Mouse (Mus musculus) CH12.LX (cell line): ENCODE measurements around the gene Ccs. TPM values are rescaled to one million over a fixed set of nuclear protein-coding genes. Genes with fewer than 3 reads are reported as not detected.

Source experiments
- DNase-seq: peaks from one replicate; pipeline ENCODE4 v3.0.0-alpha.2; 2013; ENCODE audit errors: extremely low read depth
- H3K27ac ChIP-seq: 2 replicates; pipeline ENCODE4 v1.5.1; 2012; ENCODE audit warnings: low read depth, mild to moderate bottlenecking, control low read depth, moderate library complexity; ENCODE audit not compliant: insufficient read depth
- H3K27me3 ChIP-seq: replicated peaks from 2 replicates; pipeline ENCODE3; 2012; ENCODE audit warnings: inconsistent platforms
- H3K36me3 ChIP-seq, 2 experiments: replicated peaks in 1 of 2; 2 replicates each; pipeline versions ENCODE3 to v1.6.1; 2012; ENCODE audit warnings: inconsistent platforms in 1 of 2, low read length in 1 of 2, mild to moderate bottlenecking in 1 of 2, mixed read lengths in 1 of 2, moderate library complexity in 1 of 2; ENCODE audit not compliant: control insufficient read depth in 1 of 2, insufficient read depth in 1 of 2
- H3K4me1 ChIP-seq, 2 experiments: 2 replicates each; pipeline ENCODE4 v1.6.1; 2012; ENCODE audit warnings: inconsistent platforms in 1 of 2, moderate library complexity in 1 of 2; ENCODE audit not compliant: insufficient read depth in 2 of 2, control insufficient read depth in 1 of 2
- H3K4me2 ChIP-seq: 2 replicates; pipeline ENCODE4 v1.6.1; 2012; ENCODE audit warnings: low read depth, mild to moderate bottlenecking, control low read depth; ENCODE audit not compliant: poor library complexity, insufficient read depth, severe bottlenecking
- H3K4me3 ChIP-seq, 3 experiments: fragments of 150-350 bp in 1 of 3; sonication (generic) in 1 of 3; replicated peaks in 1 of 3; 2 replicates each; pipeline versions ENCODE3 to v1.5.1; 2011 to 2012; ENCODE audit warnings: low read depth in 2 of 3, low read length in 2 of 3, mild to moderate bottlenecking in 2 of 3, moderate library complexity in 2 of 3, control low read depth in 1 of 3, improper control_type of control experiment in 1 of 3, inconsistent platforms in 1 of 3, mixed read lengths in 1 of 3; ENCODE audit not compliant: poor library complexity in 1 of 3
- H3K79me2 ChIP-seq: replicated peaks from 2 replicates; pipeline ENCODE4 v1.6.1; 2012; ENCODE audit warnings: mild to moderate bottlenecking, moderate library complexity; ENCODE audit not compliant: control insufficient read depth, poor library complexity, insufficient read depth, severe bottlenecking; ENCODE audit errors: extremely low read depth
- H3K9ac ChIP-seq: 2 replicates; pipeline ENCODE4 v1.6.1; 2012; ENCODE audit warnings: low read depth, mild to moderate bottlenecking, control low read depth, moderate library complexity; ENCODE audit not compliant: insufficient read depth
- H3K9me3 ChIP-seq: replicated peaks from 2 replicates; pipeline ENCODE3; 2012; ENCODE audit warnings: low read length, inconsistent platforms, mixed read lengths
- BHLHE40 ChIP-seq: IDR thresholded peaks from 2 replicates; pipeline ENCODE4 v1.6.1; 2011; ENCODE audit warnings: mild to moderate bottlenecking, low read depth, low read length, improper control_type of control experiment
- CHD2 ChIP-seq: IDR thresholded peaks from 2 replicates; pipeline ENCODE4 v1.6.1; 2011; ENCODE audit warnings: low read length, improper control_type of control experiment
- CTCF ChIP-seq, 2 experiments: IDR thresholded peaks in 1 of 2; conservative IDR thresholded peaks in 1 of 2; 2 replicates each; pipeline ENCODE4 v1.5.1; 2011 to 2012; ENCODE audit warnings: low read depth in 2 of 2, low read length in 2 of 2, improper control_type of control experiment in 1 of 2, inconsistent platforms in 1 of 2, mild to moderate bottlenecking in 1 of 2, moderate library complexity in 1 of 2
- E2F4 ChIP-seq: IDR thresholded peaks from 2 replicates; pipeline ENCODE4 v1.6.1; 2011; ENCODE audit warnings: low read depth, low read length, improper control_type of control experiment; ENCODE audit not compliant: insufficient replicate concordance
- EP300 ChIP-seq: IDR thresholded peaks from 2 replicates; pipeline ENCODE4 v1.6.1; 2011; ENCODE audit warnings: low read length, improper control_type of control experiment
- ETS1 ChIP-seq: conservative IDR thresholded peaks from 2 replicates; pipeline ENCODE4 v1.6.1; 2012; ENCODE audit warnings: low read depth, mild to moderate bottlenecking, inconsistent platforms, low read length, improper control_type of control experiment, moderate library complexity
- JUN ChIP-seq: IDR thresholded peaks from 2 replicates; pipeline ENCODE4 v1.6.1; 2011; ENCODE audit warnings: low read depth, mild to moderate bottlenecking, low read length, improper control_type of control experiment, moderate library complexity; ENCODE audit not compliant: insufficient read depth
- MAX ChIP-seq: IDR thresholded peaks from 2 replicates; pipeline ENCODE4 v1.6.1; 2011; ENCODE audit warnings: low read length, improper control_type of control experiment
- MEF2A ChIP-seq: IDR thresholded peaks from 2 replicates; pipeline ENCODE4 v1.6.1; 2014; ENCODE audit warnings: low read depth, mild to moderate bottlenecking, inconsistent platforms, low read length, improper control_type of control experiment, borderline replicate concordance
- MXI1 ChIP-seq: IDR thresholded peaks from 2 replicates; pipeline ENCODE4 v1.6.1; 2011; ENCODE audit warnings: mild to moderate bottlenecking, low read depth, low read length, improper control_type of control experiment
- MYC ChIP-seq: IDR thresholded peaks from 2 replicates; pipeline ENCODE4 v1.6.1; 2011; ENCODE audit warnings: low read depth, mild to moderate bottlenecking, improper control_type of control experiment, low read length
- NRF1 ChIP-seq: IDR thresholded peaks from 2 replicates; pipeline ENCODE4 v1.6.1; 2014; ENCODE audit warnings: low read depth, mild to moderate bottlenecking, inconsistent platforms, low read length, improper control_type of control experiment, moderate library complexity
- PAX5 ChIP-seq: IDR thresholded peaks from 2 replicates; pipeline ENCODE4 v1.6.1; 2012; ENCODE audit warnings: low read length, inconsistent platforms, mixed read lengths
- POLR2A ChIP-seq: IDR thresholded peaks from 2 replicates; pipeline ENCODE4 v1.6.1; 2011; ENCODE audit warnings: low read depth, mild to moderate bottlenecking, improper control_type of control experiment, low read length
- POLR2AphosphoS2 ChIP-seq: IDR thresholded peaks from 2 replicates; pipeline ENCODE4 v1.6.1; 2011; ENCODE audit warnings: low read depth, low read length, improper control_type of control experiment
- RAD21 ChIP-seq: IDR thresholded peaks from 2 replicates; pipeline ENCODE4 v1.6.1; 2011; ENCODE audit warnings: low read depth, mild to moderate bottlenecking, low read length, improper control_type of control experiment, moderate library complexity
- RCOR1 ChIP-seq: conservative IDR thresholded peaks from 2 replicates; pipeline ENCODE4 v1.6.1; 2012; ENCODE audit warnings: low read depth, mild to moderate bottlenecking, inconsistent platforms, low read length, improper control_type of control experiment
- SIN3A ChIP-seq: IDR thresholded peaks from 2 replicates; pipeline ENCODE4 v1.6.1; 2012; ENCODE audit warnings: low read length, improper control_type of control experiment, inconsistent platforms
- UBTF ChIP-seq: IDR thresholded peaks from 2 replicates; pipeline ENCODE4 v1.6.1; 2012; ENCODE audit warnings: low read depth, mild to moderate bottlenecking, inconsistent platforms, low read length, improper control_type of control experiment, moderate library complexity
- USF1 ChIP-seq: IDR thresholded peaks from 2 replicates; pipeline ENCODE4 v1.6.1; 2014; ENCODE audit warnings: low read depth, mild to moderate bottlenecking, inconsistent platforms, low read length, improper control_type of control experiment
- USF2 ChIP-seq: conservative IDR thresholded peaks from 2 replicates; pipeline ENCODE4 v1.6.1; 2011; ENCODE audit warnings: low read depth, low read length, improper control_type of control experiment
- ZMIZ1 ChIP-seq: IDR thresholded peaks from 2 replicates; pipeline ENCODE4 v1.6.1; 2012; ENCODE audit warnings: low read depth, mild to moderate bottlenecking, inconsistent platforms, low read length, improper control_type of control experiment
- dilution Hi-C: fragments of 300-500 bp; cut with MboI; formaldehyde crosslinking; loops from 2 replicates; pipeline ENCODE4 v1.14.3; 2020; ENCODE audit warnings: low sequenced_read_pairs; ENCODE audit not compliant: extremely low pct_unique_long_range_greater_than_20kb, extremely low pct_ligation_motif_present
- in situ Hi-C: fragments of 300-500 bp; cut with MboI; formaldehyde crosslinking; loops from 3 replicates; pipeline ENCODE4 v1.14.3; 2019; ENCODE audit warnings: low sequenced_read_pairs, low pct_ligation_motif_present, low pct_unique_long_range_greater_than_20kb, mixed read lengths
- polyA plus RNA-seq: library from polyadenylated mRNA; unstranded; fragments of >175 nt; gene quantifications from 2 replicates; pipeline ENCODE4 v1.2.1, GENCODE M21; 2012; ENCODE audit warnings: low read depth; ENCODE audit not compliant: insufficient read length
- total RNA-seq, 2 experiments: library from RNA; depleted of rRNA; stranded (reverse); fragments of 300-350 nt in 1 of 2; fragments of >200 nt in 1 of 2; gene quantifications; 2 replicates each; pipeline ENCODE4 v1.2.3; 2012 to 2014

Gene Ccs
- total and polyA plus RNA-seq, 3 experiments: 25.6 to 42.1 (median 32.0) TPM

- no peaks in the 10 kb centered on the region for H3K4me1 ChIP-seq
- H3K36me3 ChIP-seq: no peaks in the 10 kb centered on the region
- TF ChIP-seq POLR2A (no peak), UBTF (no peak), CTCF (conservative IDR thresholded peaks at IDR 0.05 in 1 of 2, IDR thresholded peaks at IDR 0.05 in 1 of 2; ENCODE audit: low read depth in 2 of 2, low read length in 2 of 2) (no peak), POLR2AphosphoS2 (no peak), RCOR1 (no peak), BHLHE40 (no peak), JUN (no peak), E2F4 (no peak), SIN3A (no peak), ZMIZ1 (no peak), USF2 (no peak), PAX5 (no peak), EP300 (no peak), NRF1 (no peak), MAX (no peak), MYC (no peak), USF1 (no peak), ETS1 (no peak), MEF2A (no peak), CHD2 (no peak)
- dilution Hi-C loops (no loop called here), in situ Hi-C loops (loop anchor here (25.0 kb wide), 2 partner anchors 218 to 368 kb away; partner anchors contain the start of genes 2010003K11Rik, Rce1 and Syt12)
- no peaks in the 10 kb centered on the region for H3K79me2 ChIP-seq
- peaks cover 57% of the 10 kb centered on the region for H3K27me3 ChIP-seq
- H3K9ac ChIP-seq: no peak overlapping the region
- no peak overlapping the region for H3K4me2 ChIP-seq
- no peak overlapping the region for H3K27ac ChIP-seq
- no peaks in the 10 kb centered on the region for H3K9me3 ChIP-seq
- no peak for DNase-seq
- no peak overlapping the region for H3K4me3 ChIP-seq
These were observed 16.3 kb upstream of the Ccs start for GRCm38 (mm10) chr19:4855470-4855820.

DNA sequence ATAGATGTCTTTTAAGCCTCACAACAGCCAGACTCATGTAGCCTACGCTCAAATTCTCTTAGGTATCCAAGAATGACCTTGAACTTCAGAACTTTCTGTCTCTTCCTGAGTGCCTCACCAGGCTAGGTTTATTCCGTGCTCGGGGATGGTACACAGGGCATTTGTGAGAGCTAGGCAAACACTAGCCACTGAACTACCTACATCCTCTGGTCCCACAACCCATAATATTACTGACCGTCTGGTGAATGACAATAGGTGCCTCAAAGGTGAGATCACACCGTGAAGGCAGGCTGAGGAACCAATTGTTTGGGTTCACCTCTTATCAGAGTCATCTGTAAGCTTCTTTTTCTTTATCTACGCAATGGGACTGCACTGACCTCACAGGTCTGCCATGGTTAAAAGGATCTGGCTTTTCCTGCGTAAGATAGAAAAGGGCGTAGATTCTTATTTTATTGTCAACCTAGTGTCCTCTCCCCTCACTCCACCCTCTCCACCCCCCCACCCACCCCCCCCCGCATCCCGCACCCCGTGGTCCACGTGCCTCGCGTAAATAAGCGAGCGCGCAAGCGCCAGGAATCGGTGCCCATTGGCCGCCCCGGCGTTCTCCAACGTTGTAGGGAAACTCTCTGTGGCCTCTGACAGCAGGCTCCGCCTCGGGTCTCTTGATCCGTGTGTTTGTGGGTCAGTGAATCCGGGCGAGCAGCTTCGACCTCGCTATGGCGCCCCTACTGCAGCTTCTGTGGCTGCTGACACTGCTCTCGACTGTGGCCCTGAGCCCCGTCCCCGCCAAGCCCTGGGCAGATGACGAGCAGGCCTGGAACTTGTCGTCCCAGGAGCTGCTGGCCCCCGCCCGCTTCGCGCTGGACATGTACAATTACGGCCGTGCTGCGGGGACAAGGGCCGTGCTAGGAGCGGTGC lies 15.7 kb upstream of the Ccs start, which contains the start of gene Ctsf:
Ctsf (plus strand) TSS at position 579 of the 918 bp plus-strand sequence.
- TF ChIP-seq POLR2AphosphoS2: no peak
- no peak for TF ChIP-seq EP300
- no peak for TF ChIP-seq ZMIZ1
- TF ChIP-seq MXI1: no peak
- TF ChIP-seq SIN3A: no peak
- TF ChIP-seq UBTF: no peak
- no peak for TF ChIP-seq NRF1
- TF ChIP-seq POLR2A: no peak
- no peak for TF ChIP-seq RAD21
- TF ChIP-seq E2F4: no peak
- no peak for TF ChIP-seq USF1
- no peak for TF ChIP-seq JUN
- TF ChIP-seq USF2: no peak
- no peak within 1 kb of the TSS for H3K4me2 ChIP-seq
- in situ Hi-C loops: loop anchor here (25.0 kb wide), 2 partner anchors 218 to 368 kb away; partner anchors contain the start of genes 2010003K11Rik, Rce1 and Syt12
- DNase-seq: no peak
- H3K9ac ChIP-seq: no peak within 1 kb of the TSS
- H3K27me3 ChIP-seq: peaks cover 55% of the 10 kb centered on the region
- H3K9me3 ChIP-seq: no peaks in the 10 kb centered on the region
- no peak within 1 kb of the TSS for H3K27ac ChIP-seq
- no peak within 1 kb of the TSS for H3K4me3 ChIP-seq
- no peaks in the 10 kb centered on the region for H3K36me3 ChIP-seq
- H3K79me2 ChIP-seq: no peaks in the 10 kb centered on the region
- H3K4me1 ChIP-seq: no peaks in the 10 kb centered on the region
- dilution Hi-C loops: no loop called here
